Mouse (Mus musculus): ENCODE results near the gene Acat3.
"Not testable (repeated sequence)": the region's sequence is repeated elsewhere in the genome, so short reads cannot be mapped to it uniquely, and the experiment has no call there.

The Acat3 gene

GRCm38 (mm10) chr17:12916588-12917380 lies 23.6 kb downstream of the Acat3 start:
- intact Hi-C loops (cut with DNase I) = loop anchor here (5.0 kb wide), 1 partner anchor 46 kb away; the partner anchor contains the start of gene Acat2

- intact Hi-C loops (cut with DNase I) = loop anchor here (5.0 kb wide), 1 partner anchor 46 kb away; the partner anchor contains the start of gene Acat2
Observed at GRCm38 (mm10) chr17:12915881-12916583, 24.4 kb downstream of the Acat3 start, which contains the start of gene Mrpl18. Mrpl18 (minus strand) TSS chr17:12916345.

GRCm38 (mm10) chr17:12915488-12915880 lies 24.9 kb downstream of the Acat3 start, which contains the start of gene Tcp1:
Tcp1 (plus strand) TSS chr17:12915701.
- intact Hi-C loops (cut with DNase I) = loop anchor here (5.0 kb wide), 1 partner anchor 47 kb away; the partner anchor contains the start of gene Acat2

GRCm38 (mm10) chr17:12910391-12910790 lies 30.0 kb downstream of the Acat3 start:
- intact Hi-C loops (cut with DNase I) = no loop called here

- intact Hi-C loops (cut with DNase I) = no loop called here
Observed at GRCm38 (mm10) chr17:12909361-12910280, 30.8 kb downstream of the Acat3 start, which contains the start of gene Pnldc1. Pnldc1 (minus strand) TSS chr17:12910230.

GRCm38 (mm10) chr17:12906436-12906835 lies 34.0 kb downstream of the Acat3 start:
- intact Hi-C loops (cut with DNase I) = no loop called here

- intact Hi-C loops (cut with DNase I) = no loop called here
Observed at GRCm38 (mm10) chr17:12905810-12906209, 34.6 kb downstream of the Acat3 start.

- intact Hi-C loops (cut with DNase I) = no loop called here
Observed at GRCm38 (mm10) chr17:12904349-12904748, 36.1 kb downstream of the Acat3 start.

GRCm38 (mm10) chr17:12903372-12904333 lies 36.7 kb downstream of the Acat3 start:
- intact Hi-C loops (cut with DNase I) = no loop called here

GRCm38 (mm10) chr17:12902291-12902690 lies 38.1 kb downstream of the Acat3 start:
- intact Hi-C loops (cut with DNase I) = no loop called here

- intact Hi-C loops (cut with DNase I) = not testable (repeated sequence)
Observed at GRCm38 (mm10) chr17:12898607-12899006, 41.8 kb downstream of the Acat3 start.

GRCm38 (mm10) chr17:12897674-12898073 lies 42.7 kb downstream of the Acat3 start:
- intact Hi-C loops (cut with DNase I) = no loop called here

GRCm38 (mm10) chr17:12892033-12892432 lies 48.4 kb downstream of the Acat3 start:
- intact Hi-C loops (cut with DNase I) = no loop called here

GRCm38 (mm10) chr17:12891054-12891453 lies 49.3 kb downstream of the Acat3 start:
- intact Hi-C loops (cut with DNase I) = no loop called here

- intact Hi-C loops (cut with DNase I) = no loop called here
Observed at GRCm38 (mm10) chr17:12887021-12887775, 53.2 kb downstream of the Acat3 start.

GRCm38 (mm10) chr17:12886620-12887019 lies 53.8 kb downstream of the Acat3 start:
- intact Hi-C loops (cut with DNase I) = no loop called here

- intact Hi-C loops (cut with DNase I) = no loop called here
Observed at GRCm38 (mm10) chr17:12881216-12881615, 59.2 kb downstream of the Acat3 start.

GRCm38 (mm10) chr17:12880178-12880577 lies 60.2 kb downstream of the Acat3 start:
- intact Hi-C loops (cut with DNase I) = no loop called here

GRCm38 (mm10) chr17:12875734-12876133 lies 64.7 kb downstream of the Acat3 start, which contains the start of gene Mrgprh:
Mrgprh (plus strand) TSS chr17:12876034.
- intact Hi-C loops (cut with DNase I) = loop anchor here (5.0 kb wide), 1 partner anchor 122 kb away; no protein-coding TSS in a partner anchor

Measured in adrenal gland (tissue).